Mouse (Mus musculus) gonadal fat pad, adult 2 months (tissue): ENCODE measurements around the gene Emilin3. TPM values are rescaled to one million over a fixed set of nuclear protein-coding genes. Genes with fewer than 3 reads are reported as not detected.
"Not testable (repeated sequence)": the region's sequence is repeated elsewhere in the genome, so short reads cannot be mapped to it uniquely, and the experiment has no call there.

ENCODE experiments used
- DNase-seq: peaks from one replicate; pipeline ENCODE4 v3.0.0-alpha.2; 2012; ENCODE audit warnings: low read depth
- polyA plus RNA-seq: library from polyadenylated mRNA; depleted of rRNA; stranded (reverse); fragments of >200 nt; gene quantifications from 2 replicates; pipeline ENCODE4 v1.2.3, GENCODE M21; 2012; rRNA removed

The Emilin3 gene
- polyA plus RNA-seq = 0.57 and 1.2 TPM in 2 replicates

- DNase-seq = no peak
These were observed at the start of gene Emilin3 for GRCm38 (mm10) chr2:160912231-160912671. Gene Emilin3, minus strand, starts transcription at chr2:160912328.

DNA sequence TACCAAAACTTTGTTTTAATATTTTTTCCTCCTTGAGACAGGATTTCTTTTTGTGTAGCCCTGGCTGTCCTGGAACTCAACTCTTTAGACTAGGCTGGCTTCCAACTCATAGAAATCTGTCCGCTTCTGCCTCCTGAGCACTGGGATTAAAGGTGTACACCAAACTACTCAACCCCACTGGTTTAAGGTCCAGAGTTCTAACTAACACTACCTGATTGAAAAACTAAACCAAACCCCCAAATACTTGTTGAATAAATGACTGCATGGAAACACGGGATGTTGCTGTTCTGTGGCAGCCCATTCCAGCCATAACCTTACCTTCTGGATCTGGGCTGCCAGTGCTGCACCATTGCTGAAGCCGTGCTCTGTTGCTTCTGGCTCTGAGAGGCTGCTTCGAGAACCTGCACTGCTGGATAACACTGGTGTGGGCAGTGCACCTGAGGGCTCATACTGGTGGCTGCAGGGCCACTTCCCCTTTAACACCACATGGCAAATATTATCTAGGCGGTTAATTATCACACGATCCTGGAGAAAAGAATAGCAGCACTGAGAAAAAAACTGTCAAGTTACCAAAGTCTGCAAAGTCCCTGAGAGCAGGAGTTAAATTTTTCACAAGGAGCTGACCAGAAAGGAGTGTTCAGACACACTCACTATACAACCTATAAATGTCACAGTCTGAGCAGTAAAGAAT, 49.0 kb upstream of the Emilin3 start:
- no peak for DNase-seq

DNA sequence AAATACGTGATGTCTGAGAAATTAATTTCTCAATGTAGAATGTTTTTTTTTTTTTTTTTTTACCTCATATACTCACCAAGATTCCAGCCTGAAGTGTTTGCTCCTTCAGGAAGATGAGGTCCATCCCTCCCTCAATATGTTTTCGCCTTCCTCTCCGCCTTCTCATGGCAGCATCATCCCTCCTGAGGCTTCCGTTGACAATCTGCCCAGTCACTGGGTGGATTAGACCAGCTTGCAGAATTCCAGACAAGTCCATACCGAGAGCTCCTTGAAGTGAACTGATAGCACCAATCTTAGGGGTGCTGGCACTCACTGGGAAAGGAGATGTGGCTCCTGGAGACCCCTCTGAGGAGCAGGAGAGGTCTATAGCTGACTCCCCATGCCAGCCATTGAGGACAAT, 47.8 kb upstream of the Emilin3 start:
- no peak for DNase-seq

- no peak for DNase-seq
These were observed 46.6 kb upstream of the Emilin3 start for GRCm38 (mm10) chr2:160958737-160959136.

DNA sequence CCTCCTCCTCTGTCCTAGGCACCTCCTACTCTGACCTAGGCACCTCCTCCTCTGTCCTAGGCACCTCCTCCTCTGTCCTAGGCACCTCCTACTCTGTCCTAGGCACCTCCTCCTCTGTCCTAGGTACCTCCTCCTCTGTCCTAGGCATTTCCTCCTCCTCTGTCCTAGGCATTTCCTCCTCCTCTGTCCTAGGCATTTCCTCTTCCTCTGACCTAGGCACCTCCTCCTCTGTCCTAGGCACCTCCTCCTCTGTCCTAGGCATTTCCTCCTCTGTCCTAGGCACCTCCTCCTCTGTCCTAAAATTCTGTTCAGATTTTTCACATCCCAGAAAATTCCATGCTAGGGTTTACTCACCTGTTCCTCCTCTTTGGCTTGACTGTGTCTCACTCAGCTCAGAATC, 45.7 kb upstream of the Emilin3 start:
- not testable (repeated sequence) for DNase-seq

- DNase-seq = not testable (repeated sequence)
These were observed 45.2 kb upstream of the Emilin3 start for GRCm38 (mm10) chr2:160957307-160957706.

DNA sequence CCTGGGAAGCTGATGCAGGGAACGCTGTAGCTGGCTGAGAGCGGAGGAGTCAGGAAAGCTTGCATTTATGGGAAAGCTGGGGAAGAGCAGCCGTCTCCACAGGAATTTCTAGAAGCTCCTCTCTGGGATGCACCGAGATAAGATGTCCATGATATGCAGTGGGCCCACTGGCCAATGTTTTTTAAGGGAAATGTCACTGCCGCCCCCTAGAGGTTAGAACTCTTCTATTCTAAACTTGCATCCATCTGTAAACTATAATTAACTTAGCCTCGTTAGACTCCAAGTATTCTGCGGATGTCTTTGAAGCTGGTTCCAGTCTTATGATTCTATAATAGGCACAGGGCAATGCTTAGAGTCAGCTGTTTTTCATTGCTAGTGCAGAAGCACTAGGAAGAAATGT, 43.2 kb upstream of the Emilin3 start:
- no peak for DNase-seq

- no peak for DNase-seq
These were observed 42.4 kb upstream of the Emilin3 start for GRCm38 (mm10) chr2:160954541-160954940.

GRCm38 (mm10) chr2:160953131-160953873, 41.2 kb upstream of the Emilin3 start:
- no peak for DNase-seq

- DNase-seq = no peak
These were observed 39.5 kb upstream of the Emilin3 start for GRCm38 (mm10) chr2:160951595-160951994.

GRCm38 (mm10) chr2:160942443-160942842, 30.3 kb upstream of the Emilin3 start:
- DNase-seq = no peak

- no peak for DNase-seq
These were observed 29.0 kb upstream of the Emilin3 start for GRCm38 (mm10) chr2:160940930-160941709.

GRCm38 (mm10) chr2:160934451-160934850, 22.3 kb upstream of the Emilin3 start:
- DNase-seq = no peak

- no peak for DNase-seq
These were observed 21.8 kb upstream of the Emilin3 start for GRCm38 (mm10) chr2:160933890-160934289.

GRCm38 (mm10) chr2:160932981-160933380, 20.9 kb upstream of the Emilin3 start:
- no peak for DNase-seq

DNA sequence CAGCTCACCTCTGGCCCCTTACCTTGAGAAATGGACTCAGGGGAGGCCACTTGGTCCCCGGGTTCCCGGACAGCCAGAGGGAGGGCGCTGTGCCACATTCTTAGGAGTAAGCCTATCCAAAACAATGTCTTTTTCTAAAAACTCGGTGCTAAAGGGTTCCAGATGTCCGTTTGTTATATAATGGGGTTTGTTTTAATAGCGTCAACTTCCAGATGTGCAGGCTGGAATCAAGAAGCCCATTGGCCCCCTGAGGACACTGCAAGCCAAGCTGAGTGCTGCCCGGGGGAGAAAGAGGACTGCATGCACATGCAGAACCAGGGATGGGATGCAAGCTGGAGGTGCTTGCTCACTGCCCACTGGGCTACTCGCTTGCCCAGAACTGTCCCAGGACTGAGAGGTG, 20.2 kb upstream of the Emilin3 start:
- DNase-seq = no peak

DNA sequence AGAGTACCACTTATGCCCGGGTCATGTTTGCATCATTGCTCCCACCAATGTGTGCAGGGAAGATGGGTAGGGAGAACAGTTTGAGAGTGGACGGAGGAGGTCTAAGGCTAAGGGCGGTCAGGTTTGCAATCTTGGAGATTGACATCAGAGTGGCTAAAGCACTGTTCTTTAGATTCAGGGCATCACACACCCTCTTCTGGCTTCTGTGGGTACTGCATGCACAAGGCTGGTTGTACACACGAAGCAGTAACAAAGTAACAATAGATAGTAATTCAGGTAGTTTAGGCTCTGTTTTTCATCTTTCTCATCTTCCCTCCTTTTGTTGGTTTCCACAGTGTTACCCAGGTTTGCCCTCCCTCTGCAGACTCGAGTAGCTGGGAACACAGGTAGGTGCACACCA, 19.2 kb upstream of the Emilin3 start:
- no peak for DNase-seq

- DNase-seq = no peak
These were observed 13.1 kb upstream of the Emilin3 start for GRCm38 (mm10) chr2:160925203-160925602.

DNA sequence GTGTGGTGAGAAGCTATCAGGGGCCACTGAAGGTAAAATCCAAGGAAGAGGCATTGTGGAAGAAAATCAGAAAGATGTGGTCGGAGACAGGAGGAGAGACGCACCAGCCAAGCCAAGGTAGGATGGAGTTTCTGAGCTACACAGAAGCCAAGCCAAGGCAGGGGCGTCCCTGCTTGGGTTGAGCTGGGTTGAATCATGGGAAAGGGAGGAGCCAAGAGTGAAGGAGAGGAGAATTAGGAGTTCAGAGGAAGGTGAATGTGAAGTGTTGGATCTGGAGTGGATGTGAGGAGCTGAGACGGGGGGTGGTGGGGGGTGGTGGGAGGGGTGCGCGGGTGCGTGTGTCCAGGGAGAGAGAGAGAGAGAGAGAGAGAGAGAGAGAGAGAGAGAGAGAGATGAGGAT, 9.2 kb upstream of the Emilin3 start:
- DNase-seq = no peak

DNA sequence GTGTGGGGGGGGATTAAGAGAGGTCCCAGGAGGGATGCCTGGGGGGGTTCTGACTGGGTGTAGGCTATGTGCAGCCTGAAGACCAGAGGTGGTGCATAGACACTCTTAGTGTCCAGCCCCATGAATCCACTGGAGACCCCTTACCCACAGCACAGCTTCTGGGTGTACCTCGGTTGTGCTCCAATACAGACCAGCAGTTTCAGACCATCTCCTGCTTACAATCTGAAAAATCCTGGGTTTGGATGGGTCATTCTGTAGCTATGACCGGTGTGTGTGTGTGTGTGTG, 6.7 kb upstream of the Emilin3 start:
- DNase-seq = no peak

GRCm38 (mm10) chr2:160918154-160918929, 6.2 kb upstream of the Emilin3 start:
- DNase-seq = no peak

DNA sequence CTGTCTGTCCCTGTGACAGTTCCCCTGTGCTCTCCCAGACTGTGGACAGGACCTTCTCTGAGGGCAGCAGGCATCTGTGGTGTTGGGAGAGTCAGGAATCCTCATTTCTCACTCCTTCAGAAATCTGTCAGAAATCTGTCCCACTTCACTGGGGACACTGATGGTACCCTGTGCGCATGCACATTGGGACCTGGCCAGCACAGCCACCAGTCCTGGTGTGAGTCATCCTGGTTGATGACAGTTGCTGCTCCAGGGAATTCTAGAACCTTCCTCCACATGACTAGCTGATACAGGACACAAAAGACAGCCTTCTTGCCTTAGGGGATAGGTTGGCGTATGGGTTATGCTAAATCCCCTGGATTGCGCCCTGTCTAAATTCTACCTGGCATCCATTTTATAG, 5.2 kb upstream of the Emilin3 start:
- peak; percentile 17 for DNase-seq
